Mouse (Mus musculus) T-cell, adult 2 months (primary cell): ENCODE data around the gene Dock9.

Experiments
- DNase-seq: peaks from one replicate; pipeline ENCODE4 v3.0.0; 2022; ENCODE audit warnings: low spot score

The Dock9 gene

DNA sequence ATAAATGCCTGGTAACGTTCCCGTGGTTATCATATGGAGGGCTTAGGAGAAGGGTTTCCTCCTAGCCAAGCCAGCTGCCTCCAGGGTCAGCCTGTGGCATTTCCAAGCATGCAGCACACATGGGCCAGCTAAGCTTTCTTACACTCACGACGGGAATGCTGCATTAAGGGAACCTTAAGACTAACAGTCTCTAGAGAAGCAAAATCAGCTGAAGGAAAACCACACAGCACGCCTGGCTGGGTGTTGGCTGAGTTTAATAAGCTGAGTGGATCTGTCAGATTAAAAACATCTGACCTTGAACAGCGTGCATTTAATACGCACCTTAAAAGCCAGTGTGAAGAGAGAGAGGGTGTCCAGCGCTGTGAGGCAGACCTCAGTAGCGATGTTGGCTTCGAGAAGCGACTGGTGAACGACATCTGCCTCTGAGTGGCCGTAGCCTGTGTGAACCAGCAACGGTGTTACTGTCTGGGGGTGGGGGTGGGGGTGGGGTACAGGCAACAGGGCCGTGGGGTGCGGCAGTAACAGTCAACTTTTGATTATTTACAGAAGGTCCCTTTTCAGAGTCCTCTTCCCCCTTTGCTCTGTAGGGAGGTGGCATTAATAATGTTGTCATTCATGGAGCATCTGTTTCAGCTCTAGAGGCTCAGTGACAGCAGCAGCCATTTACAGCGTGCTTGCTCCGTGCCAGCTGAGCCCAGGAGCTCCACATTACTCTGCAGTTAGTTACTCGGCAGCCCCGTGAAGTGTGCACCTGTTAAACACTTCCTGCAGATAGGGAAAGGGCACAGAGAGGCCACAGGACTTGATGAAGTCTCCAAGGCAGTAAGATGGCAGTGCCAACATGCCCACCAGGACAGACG lies 211.5 kb downstream of the Dock9 start:
- DNase-seq = no peak

DNA sequence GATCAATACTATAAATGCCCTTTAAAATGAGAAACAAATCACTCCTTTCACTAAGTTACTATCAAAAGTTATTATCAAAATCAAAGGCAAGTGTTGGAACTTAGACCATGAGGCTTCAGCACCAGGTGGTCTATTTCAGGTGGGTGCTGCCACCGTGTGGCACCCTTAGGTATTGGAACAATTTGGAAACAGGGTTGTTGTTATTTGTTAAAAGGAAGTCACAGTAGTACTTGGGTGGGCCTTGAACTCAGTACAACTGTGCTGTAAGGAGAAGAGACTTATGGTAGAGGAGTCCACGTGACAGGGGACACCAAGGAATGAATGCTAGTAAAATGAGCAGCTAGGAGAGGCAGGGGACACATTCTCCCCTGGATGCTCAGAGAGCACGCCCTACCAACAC lies 218.6 kb downstream of the Dock9 start:
- DNase-seq = peak; percentile 64

DNA sequence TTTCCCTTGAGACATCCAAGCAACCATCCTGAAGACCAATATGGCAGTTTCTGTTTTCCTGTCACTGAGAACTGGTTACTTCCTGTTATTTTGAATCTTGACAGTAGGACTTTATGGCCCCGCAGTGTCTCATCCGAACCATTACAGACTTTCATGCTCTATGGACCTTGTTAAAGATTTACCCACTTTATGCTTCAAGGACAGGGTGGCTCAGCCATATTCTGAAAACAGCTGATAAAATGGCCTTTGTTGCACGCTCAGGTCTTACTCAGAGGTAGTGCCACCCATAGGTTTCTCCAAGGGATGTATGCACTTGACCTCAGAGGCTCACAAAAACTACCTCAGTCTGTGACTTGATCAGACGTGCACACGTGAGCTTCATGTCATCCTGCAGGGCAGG lies 224.2 kb downstream of the Dock9 start:
- DNase-seq = no peak

DNA sequence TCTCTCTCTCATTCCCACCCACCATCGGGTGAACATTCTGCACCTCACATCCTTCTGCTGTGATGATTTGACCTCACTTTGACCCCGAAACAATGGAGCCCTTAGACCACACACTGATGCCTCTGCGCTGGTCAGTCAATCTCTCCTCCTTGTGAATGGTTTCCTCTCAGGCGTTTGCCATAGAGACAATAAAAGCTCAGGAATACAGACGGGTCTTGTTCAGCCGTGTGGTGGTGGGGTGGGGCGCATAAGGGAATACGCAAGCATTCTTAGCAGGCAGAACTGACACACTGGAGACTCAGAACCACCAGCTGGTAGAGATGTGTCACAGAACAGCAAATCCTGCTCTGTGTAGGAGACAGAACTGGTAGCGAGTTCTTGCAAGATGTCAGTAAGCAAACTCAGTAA lies 230.8 kb downstream of the Dock9 start:
- DNase-seq = no peak

DNA sequence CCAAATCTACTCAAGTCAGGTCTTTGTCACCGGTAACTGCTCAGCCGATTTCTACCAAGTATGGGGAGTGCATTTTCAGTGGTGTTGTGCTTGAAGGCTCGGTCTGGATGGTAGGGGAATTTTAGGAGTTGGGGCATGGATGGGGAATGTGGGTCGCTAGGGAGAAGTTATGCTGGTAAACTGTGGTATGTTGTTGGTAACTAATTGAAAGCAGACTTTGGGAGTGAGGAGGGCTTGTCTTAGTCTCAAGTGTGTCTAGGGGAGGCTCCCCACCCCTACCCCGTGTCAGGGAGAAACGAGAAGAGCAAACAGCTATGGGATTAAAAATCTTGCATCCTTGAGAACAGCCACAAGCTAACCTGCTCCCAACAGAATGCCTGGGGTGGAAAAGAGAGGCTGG lies 231.7 kb downstream of the Dock9 start:
- DNase-seq = no peak

DNA sequence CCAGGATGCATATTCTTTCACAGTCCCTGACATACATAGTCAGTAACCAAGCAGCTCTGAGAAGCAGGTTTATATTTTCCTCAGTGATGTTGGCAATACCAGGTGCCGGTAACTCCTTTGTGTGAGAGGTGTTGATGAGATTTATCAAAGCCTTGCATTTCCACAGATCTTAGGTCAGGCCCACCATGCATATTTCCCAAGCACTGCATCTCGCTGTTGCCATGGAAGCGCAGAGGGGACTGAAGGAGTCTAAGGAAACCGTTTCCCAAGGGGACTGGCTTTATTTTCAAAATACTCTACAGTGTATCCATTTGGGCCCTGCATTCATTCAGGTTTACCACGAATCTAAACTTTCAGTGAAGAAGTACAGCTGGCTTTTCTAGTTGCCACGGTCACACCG lies 233.0 kb downstream of the Dock9 start:
- no peak for DNase-seq

DNA sequence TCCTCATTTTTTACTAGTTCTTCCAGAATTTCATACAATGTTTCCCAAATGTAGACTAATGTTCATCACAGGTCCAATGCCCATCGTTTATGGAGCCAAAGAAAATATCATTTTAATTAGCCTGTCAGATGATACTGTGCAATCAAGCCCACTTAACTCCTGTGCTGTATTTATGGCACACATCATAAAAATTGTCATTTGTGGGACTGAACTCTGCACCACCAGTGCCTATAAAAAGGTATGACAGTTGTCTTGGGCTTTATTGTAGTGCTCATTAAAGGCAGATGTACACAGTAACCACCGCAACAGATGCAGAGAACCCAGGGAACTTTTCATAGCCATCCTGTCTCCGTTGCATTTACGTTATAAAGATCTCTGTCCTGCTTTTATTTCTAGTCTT lies 233.7 kb downstream of the Dock9 start:
- DNase-seq = no peak

DNA sequence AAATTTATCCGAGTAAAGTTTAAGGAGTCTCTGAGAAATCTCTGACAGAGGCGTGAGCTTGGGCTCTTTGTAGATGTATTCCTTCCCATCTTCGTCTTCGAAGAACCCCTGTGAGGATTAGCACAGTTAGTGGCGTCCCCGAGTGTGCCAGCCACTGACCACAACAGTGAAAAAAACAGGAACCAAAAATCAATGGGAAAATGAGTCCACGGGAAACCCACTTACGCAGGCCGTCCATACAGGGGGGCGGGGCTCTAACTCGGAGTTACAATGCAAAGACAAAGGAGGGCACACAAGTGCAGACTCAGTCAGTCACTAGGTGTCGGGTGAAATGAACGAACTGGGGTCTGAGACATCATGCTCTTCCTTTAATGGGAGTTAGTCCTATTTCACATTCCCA lies 238.6 kb downstream of the Dock9 start:
- DNase-seq = no peak

DNA sequence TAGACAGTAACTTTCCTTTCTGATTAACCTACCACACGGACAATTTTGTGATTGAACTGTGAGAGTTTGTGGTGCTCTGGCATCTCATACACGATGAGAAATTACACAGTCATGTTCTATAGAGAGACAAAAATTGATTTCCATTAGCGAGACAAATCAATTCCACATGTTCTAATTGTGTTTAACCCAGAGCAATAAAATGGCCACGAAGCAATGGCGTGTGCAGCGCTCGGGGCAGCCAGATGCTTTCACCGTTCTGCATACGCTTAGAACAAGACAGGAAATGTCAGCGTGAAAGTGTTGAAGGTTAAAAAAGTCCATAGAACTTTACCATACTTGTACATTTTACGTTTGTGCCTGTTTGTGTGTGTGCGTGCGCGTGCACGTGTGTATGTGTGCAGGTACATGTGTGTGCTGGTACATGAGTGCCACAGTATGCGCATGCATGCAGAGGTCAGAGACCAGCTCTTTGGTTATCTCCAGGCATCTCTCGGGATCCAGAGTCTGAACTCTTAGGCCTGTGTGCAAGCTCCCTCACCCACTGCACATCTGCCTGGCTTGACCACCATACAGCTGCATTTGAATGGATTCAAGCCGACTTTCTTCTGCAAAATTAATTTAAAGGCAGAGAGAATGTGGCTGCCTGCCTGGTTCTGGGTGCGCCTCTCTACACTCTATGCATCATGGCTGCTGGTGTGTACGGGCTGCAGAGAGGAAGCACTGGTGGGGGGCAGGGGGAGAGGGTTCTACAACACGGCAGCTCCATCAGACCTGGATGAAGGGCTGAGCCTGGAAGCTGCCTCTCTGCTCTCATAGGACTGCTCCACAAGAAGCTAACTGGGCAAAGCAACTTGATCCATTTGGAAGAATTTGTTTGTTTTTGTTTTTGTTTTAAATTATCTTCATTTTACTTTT lies 241.0 kb downstream of the Dock9 start:
- DNase-seq = no peak

DNA sequence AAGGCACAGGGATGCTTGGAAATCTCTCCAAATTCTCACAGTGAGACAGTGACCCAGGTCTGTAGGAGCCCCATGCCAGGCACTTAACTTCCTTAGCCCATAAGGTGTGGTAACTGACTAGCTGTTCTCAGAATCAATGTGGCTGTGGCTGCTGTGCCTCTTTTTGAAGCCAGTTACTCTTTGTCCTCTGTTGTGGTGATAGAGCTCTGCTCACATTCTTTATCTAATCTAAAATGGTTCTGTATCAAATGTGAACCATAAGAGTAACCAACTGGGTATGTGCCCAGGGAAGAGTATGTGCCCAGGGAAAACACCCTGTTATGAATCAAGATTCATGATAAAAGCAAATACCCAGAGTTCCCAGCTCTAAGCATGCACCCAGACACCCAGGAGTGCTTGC lies 243.9 kb downstream of the Dock9 start:
- peak; percentile 72 for DNase-seq

DNA sequence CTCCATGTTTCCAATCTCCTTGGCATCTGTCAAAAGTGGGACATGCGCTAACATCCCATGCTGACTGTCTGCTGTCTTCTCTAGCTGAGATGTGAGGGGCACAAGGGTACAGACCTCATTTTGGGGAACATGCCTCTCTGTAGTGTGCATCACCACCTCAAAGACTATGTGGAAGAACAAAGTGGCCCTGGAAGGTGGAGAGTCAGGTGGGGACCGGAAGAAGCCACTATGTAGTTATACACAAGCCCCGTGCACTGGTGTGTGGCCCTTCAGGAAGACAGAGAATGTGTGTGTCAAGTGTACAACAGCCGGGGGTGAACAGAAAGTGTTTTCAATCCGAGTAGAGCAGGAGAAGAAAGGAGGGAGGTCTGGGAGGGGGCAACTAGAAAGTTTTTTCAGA lies 245.1 kb downstream of the Dock9 start:
- DNase-seq = peak; percentile 54

DNA sequence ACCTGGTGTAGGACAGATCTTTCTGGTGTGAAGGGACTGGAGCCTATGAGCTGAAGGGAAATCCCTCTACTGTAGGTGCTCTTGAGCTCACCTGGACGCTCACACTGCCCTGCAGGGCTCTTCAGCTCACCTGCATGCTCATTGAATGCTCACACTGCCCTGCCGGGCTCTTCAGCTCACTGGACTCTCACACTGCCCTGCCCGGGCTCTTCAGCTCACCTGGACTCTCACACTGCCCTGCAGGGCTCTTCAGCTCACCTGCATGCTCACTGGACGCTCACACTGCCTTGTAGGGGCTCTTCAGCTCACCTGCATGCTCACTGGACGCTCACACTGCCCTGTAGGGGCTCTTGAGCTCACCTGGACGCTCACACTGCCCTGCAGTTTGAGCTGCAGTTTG lies 247.8 kb downstream of the Dock9 start:
- no peak for DNase-seq

DNA sequence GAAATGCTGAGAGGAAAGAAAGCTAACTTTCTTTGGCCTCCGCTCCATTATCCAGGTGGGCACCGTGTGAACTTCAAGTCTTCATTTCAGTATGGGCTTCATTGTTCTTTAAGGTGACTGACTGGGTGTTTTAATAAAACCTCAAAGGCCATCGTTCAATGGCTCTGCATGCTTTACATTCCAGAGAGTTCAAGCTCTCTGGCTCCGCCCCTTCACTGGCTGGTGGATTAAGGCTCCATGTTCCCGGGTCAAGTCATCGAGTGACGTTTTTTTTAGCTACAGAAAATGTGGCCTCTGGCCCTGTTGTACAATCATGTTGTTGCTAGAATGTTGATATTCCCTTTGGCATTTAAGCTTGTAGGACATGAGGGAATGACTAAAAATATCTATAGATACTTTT lies 249.9 kb downstream of the Dock9 start:
- DNase-seq = no peak

DNA sequence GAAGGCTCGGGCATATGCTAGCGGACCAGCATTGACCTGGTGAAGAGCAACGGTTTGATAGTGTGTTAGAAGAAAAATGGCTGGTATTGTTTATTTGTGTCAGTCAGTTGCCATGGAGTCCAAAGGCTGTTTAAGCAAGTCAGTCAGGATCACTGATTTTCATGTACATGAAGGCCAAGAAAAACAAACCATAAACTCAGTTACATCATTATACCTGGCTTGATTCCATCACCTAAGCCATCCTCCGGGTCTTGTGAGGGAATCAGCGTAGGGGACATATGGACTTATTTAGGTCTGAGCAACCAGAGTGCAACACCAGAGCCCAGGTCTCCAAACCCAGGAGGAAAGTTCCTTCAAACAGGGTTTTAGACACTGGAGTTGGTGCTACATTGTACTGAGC lies 251.0 kb downstream of the Dock9 start:
- DNase-seq = no peak

DNA sequence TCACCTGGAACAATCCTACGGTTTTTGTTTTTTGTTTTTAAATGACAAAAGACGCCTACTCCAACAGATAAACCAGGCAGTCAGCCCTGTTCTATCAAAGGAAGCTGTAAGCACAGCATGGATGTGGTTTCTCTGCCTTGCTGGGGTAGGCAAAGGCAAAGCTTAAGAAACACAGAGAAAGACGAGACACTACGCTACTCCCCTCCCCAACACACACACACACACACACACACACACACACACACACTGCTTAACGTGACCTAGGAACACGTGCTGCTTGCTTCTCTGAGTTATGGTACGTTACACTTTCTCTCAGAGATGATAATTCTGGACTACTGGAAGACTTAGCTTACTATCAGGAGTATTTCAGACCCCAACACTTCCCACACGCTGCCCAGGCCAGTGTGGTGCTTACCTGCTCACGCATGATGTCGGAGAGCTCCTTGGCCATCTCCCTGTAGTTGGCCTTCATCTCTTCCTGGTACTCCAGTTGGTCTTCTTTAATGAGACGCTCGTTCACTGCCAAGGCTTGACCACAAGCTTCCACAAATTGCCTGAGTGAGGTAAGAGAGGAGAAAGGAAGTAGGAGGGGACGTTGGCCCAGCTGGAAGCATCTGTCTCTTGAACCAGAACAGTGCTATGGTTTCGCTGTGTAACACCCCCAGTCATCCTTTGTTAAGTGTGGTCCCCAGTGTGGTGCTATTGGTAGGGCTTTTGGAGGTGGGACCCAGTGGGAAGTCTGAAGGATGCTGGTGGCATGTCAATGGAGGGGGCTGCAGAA lies 251.9 kb downstream of the Dock9 start:
- DNase-seq = peak; percentile 59

DNA sequence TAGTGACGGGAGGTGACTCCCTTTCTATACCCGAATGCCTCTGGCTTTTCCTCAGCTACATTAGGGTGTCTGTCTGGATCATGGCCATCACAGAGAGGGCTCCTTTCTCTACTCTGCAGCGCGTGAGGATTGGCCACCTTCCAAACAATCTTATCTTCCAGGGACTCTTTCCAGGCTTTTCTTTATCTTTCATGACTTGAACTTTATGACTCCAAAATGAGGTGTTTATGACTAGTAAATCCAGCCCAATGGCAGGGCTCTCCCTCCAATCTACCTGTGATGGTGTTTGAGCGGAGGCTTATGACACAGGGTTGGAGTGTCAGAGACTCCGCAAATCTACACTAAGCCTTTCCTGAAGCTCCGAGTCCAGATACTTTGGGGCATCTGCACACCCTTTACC lies 256.4 kb downstream of the Dock9 start:
- DNase-seq = no peak

DNA sequence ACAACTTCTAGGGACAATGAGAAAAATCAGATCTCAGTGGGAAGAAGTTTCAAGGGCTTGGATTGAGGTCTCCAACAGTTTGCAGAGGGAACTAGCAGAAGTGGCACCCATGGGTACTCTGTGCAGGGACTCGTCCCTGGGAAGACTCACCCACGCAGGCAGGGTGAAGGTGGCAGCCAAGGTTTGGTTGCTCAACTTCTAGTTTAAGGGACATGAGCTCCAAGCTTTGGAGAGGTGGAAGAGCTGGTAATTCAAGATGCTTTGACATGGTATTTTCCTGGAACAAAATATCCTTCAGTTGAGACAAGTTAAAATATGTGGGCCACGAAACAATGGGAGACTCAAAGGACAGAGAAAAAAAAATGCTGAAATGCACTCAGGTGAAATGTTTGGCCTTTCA lies 263.1 kb downstream of the Dock9 start:
- no peak for DNase-seq

DNA sequence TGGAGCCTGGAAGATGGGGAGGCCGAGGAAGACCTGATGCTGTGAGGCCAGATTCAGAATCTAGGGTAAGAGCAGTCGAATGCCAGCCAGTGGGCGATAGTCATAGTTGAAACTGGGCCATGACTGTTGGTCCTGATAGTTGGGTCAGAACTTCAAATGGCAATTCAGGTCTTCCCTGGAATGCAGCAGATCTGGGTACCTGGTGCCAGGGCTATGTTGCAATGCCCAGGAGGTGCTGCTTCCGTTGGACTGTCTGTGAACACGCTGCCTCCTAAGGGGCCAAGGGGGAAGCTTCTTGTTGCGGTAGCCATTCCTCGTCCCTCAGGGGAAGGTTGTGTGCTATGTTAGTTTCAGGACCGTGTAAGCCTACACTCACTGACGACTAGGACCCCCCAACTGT lies 266.8 kb downstream of the Dock9 start:
- no peak for DNase-seq

DNA sequence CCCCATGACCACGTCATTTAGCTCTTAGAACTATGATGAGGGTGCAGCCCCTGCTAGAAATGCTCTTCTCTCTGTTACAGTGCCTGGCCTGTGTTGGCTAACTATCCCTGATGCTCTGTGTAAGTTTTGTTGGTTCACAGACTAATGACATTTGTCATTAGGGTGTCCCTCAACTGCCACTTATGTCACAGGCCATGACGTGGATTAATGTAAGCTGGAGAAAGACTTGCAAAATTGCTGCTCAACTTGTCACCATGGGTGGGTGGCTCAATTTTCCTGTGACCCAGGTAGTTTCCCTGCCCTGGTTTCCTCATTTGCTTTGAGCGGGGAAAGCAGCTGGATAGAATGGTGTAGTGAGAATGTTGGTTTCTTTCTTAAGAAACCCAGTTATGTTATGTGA lies 269.8 kb downstream of the Dock9 start:
- DNase-seq = no peak

DNA sequence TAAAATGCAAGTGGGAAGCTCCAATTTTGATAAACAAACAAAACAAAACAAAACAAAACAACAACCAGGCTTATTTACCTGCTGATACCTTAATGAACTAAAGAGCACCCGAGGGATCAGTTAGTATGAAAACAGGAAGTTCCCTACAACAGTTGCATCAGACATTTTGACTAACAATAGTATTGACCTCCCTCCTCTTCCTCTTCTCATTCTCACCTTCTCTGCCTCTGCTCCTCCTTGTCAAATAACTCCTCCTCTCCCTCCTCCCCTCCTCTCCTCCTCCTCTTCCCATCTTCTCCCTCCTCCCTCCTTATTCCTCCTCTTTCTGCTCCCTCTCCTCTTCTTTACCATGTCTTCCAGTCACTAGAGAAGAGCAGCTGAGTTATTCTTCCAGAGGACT lies 270.4 kb downstream of the Dock9 start:
- no peak for DNase-seq

DNA sequence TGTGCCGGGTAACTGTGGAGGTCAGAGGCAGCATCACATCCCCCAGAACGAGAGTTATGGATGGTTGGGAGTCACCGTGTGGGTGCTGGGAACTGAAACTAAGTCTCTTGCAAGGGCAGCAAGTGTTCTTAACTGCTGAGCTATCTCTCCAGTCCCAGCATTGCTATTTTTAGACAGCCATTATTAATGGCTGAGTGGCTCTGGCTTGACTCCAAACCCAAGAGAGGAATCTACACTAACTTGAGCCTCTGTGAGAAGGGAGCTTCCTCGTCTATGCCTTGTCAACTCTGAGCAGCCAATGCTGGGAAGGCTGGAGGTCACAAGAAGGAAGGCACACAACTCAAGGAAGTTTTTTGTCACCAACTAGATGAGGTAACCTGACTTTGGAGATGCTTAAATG lies 275.9 kb downstream of the Dock9 start:
- no peak for DNase-seq

DNA sequence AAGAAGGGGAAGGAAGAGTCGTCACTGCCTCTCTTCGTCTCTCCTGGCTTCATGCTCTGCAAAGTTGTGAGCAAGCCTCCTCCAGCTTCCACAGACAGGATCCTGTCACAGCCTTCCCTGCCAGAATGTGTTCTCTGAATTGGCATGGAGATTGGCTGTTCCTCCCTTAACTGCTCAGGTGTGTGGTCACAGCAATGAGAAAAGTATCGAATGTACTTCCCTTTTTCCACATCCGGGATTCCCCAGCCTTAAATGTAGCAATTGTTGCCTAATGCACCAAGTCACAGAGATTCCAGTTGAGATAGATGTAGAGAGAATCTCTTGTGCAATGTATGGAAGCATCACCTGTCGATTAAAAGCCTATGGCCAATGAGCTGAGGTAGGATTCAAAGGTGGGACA lies 280.8 kb downstream of the Dock9 start:
- DNase-seq = no peak

DNA sequence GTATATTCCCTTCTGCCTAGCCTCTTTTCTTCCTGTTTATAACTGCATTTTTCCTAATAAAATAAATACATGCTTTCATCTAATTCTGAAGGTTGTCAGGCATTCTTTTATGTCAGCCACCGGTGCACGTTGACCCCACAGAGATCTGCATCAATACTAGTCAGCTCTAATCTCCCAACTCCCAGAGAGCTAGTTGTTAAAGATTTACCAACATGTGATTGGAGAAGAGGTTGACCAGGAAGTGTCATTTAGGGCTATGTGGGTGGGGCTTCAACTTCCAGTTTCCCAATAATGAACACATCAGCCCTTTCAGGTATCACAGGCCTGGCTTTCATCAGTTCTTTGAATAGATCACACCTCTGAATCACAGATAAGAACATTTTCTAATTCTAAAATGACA lies 288.7 kb downstream of the Dock9 start:
- DNase-seq = no peak
